Mouse (Mus musculus) limb, embryonic 14.5 days (tissue): ENCODE results near the gene Ccdc96. TPM values are rescaled to one million over a fixed set of nuclear protein-coding genes. Genes with fewer than 3 reads are reported as not detected.

Source experiments
- ATAC-seq: fragments of 200-750 bp; cut with Nextera tagmentation; 2 replicates; pipeline ENCODE4 v1.8.0; 2017; ENCODE audit warnings: low read depth, moderate number of reproducible peaks, moderate TSS enrichment; ENCODE audit not compliant: low FRiP score
- DNase-seq: peaks from one replicate; pipeline ENCODE4 v3.0.0-alpha.2; 2015; ENCODE audit warnings: low spot score
- H3K27ac ChIP-seq: fragments of 300-500 bp; sonication (generic); replicated peaks from 2 replicates; pipeline ENCODE4 v1.5.1; 2014; ENCODE audit warnings: low read depth, mild to moderate bottlenecking, low read length, moderate library complexity, mixed read lengths
- H3K27me3 ChIP-seq: fragments of 300-500 bp; sonication (generic); 2 replicates; pipeline ENCODE4 v1.6.1; 2014; ENCODE audit warnings: low read length, mixed read lengths; ENCODE audit not compliant: control insufficient read depth, insufficient read depth
- H3K36me3 ChIP-seq: fragments of 300-500 bp; sonication (generic); 2 replicates; pipeline ENCODE4 v1.6.1; 2014; ENCODE audit warnings: mild to moderate bottlenecking, low read length, moderate library complexity, mixed read lengths; ENCODE audit not compliant: control insufficient read depth, insufficient read depth
- H3K4me1 ChIP-seq: fragments of 300-500 bp; sonication (generic); 2 replicates; pipeline ENCODE4 v1.6.1; 2014; ENCODE audit warnings: antibody characterized with exemption, low read length, mixed read lengths; ENCODE audit not compliant: control insufficient read depth, insufficient read depth
- H3K4me2 ChIP-seq: fragments of 300-500 bp; sonication (generic); replicated peaks from 2 replicates; pipeline ENCODE4 v1.6.1; 2014; ENCODE audit warnings: low read depth, mild to moderate bottlenecking, low read length, moderate library complexity; ENCODE audit not compliant: severe bottlenecking
- H3K4me3 ChIP-seq: fragments of 300-500 bp; sonication (generic); replicated peaks from 2 replicates; pipeline ENCODE4 v1.5.1; 2014; ENCODE audit warnings: low read length
- H3K9ac ChIP-seq: fragments of 300-500 bp; sonication (generic); 2 replicates; pipeline ENCODE4 v1.6.1; 2014; ENCODE audit warnings: mild to moderate bottlenecking, low read depth, low read length, moderate library complexity; ENCODE audit not compliant: severe bottlenecking
- H3K9me3 ChIP-seq: fragments of 300-500 bp; sonication (generic); 2 replicates; pipeline ENCODE4 v1.6.1; 2016; ENCODE audit warnings: low read length; ENCODE audit not compliant: control insufficient read depth
- POLR2A ChIP-seq: fragments of 200-500 bp; IDR thresholded peaks from 2 replicates; pipeline ENCODE4 v1.8.0; 2012; ENCODE audit warnings: inconsistent platforms, mild to moderate bottlenecking, moderate library complexity, borderline replicate concordance; ENCODE audit not compliant: insufficient read depth, insufficient read length; ENCODE audit errors: extremely low read depth
- WGBS: fragments of 180-500 bp; shearing (Covaris S2); extraction: QIAGEN DNeasy Blood & Tissue Kit; methylation state at CpG from one replicate; pipeline ENCODE4 v1.1.7; 2014; 5-methylcytosine and 5-hydroxymethylcytosine counted together
- polyA plus RNA-seq, 2 experiments: library from polyadenylated mRNA; depleted of rRNA in 1 of 2; stranded (reverse) in 1 of 2; unstranded in 1 of 2; fragments of >200 nt; fragmentation: Nextera tagmentation in 1 of 2; extraction: Ambion mirVana in 1 of 2; gene quantifications; 2 replicates each; pipeline versions ENCODE4 v1.2.1 to v1.2.3; 2012 to 2014

Ccdc96 gene
- polyA plus RNA-seq, 2 experiments: 0.08 to 0.11 TPM

GRCm38 (mm10) chr5:36494709-36495108 is 10.3 kb downstream of the Ccdc96 start:
- Histone ChIP-seq H3K9ac (no peak overlapping the region), H3K36me3 (peaks cover 61% of the 10 kb centered on the region), H3K4me1 (no peaks in the 10 kb centered on the region), H3K9me3 (no peaks in the 10 kb centered on the region), H3K4me2 (no peak overlapping the region), H3K27ac (no peak overlapping the region), H3K27me3 (no peaks in the 10 kb centered on the region), H3K4me3 (no peak overlapping the region)
- no peak for DNase-seq
- no peak for ATAC-seq
- no peak for TF ChIP-seq POLR2A
- 97% methylated on average over 9 of the region's 9 CpGs for WGBS

- H3K4me2 ChIP-seq: no peak overlapping the region
- H3K27me3 ChIP-seq: no peaks in the 10 kb centered on the region
- no peak for TF ChIP-seq POLR2A
- DNase-seq: no peak
- no peaks in the 10 kb centered on the region for H3K4me1 ChIP-seq
- H3K4me3 ChIP-seq: no peak overlapping the region
- H3K27ac ChIP-seq: no peak overlapping the region
- H3K36me3 ChIP-seq: peaks cover 86% of the 10 kb centered on the region
- H3K9me3 ChIP-seq: no peaks in the 10 kb centered on the region
- no peak for ATAC-seq
- H3K9ac ChIP-seq: no peak overlapping the region
- 89% methylated on average over 7 of the region's 7 CpGs for WGBS
Measured at GRCm38 (mm10) chr5:36505235-36505634, 20.8 kb downstream of the Ccdc96 start.

GRCm38 (mm10) chr5:36505643-36506042 is 21.3 kb downstream of the Ccdc96 start:
- TF ChIP-seq POLR2A: no peak
- 77% methylated on average over 5 of the region's 5 CpGs for whole genome bisulfite sequencing

GRCm38 (mm10) chr5:36508351-36508750 is 24.0 kb downstream of the Ccdc96 start:
- no peak for DNase-seq
- TF ChIP-seq POLR2A: no peak
- WGBS: 91% methylated on average over 10 of the region's 10 CpGs
- Histone ChIP-seq H3K9ac (no peak overlapping the region), H3K9me3 (no peaks in the 10 kb centered on the region), H3K27ac (no peak overlapping the region), H3K4me1 (no peaks in the 10 kb centered on the region), H3K4me2 (no peak overlapping the region), H3K4me3 (no peak overlapping the region), H3K36me3 (peaks cover 86% of the 10 kb centered on the region), H3K27me3 (no peaks in the 10 kb centered on the region)
- no peak for ATAC-seq

More at GRCm38 (mm10) chr5:36505643-36506042, 21.3 kb downstream of the Ccdc96 start:
- Histone ChIP-seq H3K4me2 (no peak overlapping the region), H3K9me3 (no peaks in the 10 kb centered on the region), H3K9ac (no peak overlapping the region), H3K4me3 (no peak overlapping the region), H3K27me3 (no peaks in the 10 kb centered on the region), H3K36me3 (peaks cover 86% of the 10 kb centered on the region), H3K4me1 (no peaks in the 10 kb centered on the region), H3K27ac (no peak overlapping the region)
- no peak for ATAC-seq
- no peak for DNase-seq

GRCm38 (mm10) chr5:36510956-36511355 is 26.6 kb downstream of the Ccdc96 start:
- peaks cover 80% of the 10 kb centered on the region for H3K36me3 ChIP-seq
- ATAC-seq: no peak
- WGBS: 90% methylated on average over 2 of the region's 2 CpGs

GRCm38 (mm10) chr5:36515126-36515525 is 30.7 kb downstream of the Ccdc96 start:
- TF ChIP-seq POLR2A: no peak
- no peaks in the 10 kb centered on the region for H3K4me1 ChIP-seq
- H3K4me3 ChIP-seq: no peak overlapping the region
- ATAC-seq (no peak), DNase-seq (no peak)
- H3K27me3 ChIP-seq: no peaks in the 10 kb centered on the region
- H3K9ac ChIP-seq: no peak overlapping the region
- WGBS: 88% methylated on average over 1 of the region's 1 CpGs
- H3K36me3 ChIP-seq: peaks cover 88% of the 10 kb centered on the region
- H3K4me2 ChIP-seq: no peak overlapping the region
- no peaks in the 10 kb centered on the region for H3K9me3 ChIP-seq
- no peak overlapping the region for H3K27ac ChIP-seq

More at GRCm38 (mm10) chr5:36510956-36511355, 26.6 kb downstream of the Ccdc96 start:
- Histone ChIP-seq H3K4me1 (no peaks in the 10 kb centered on the region), H3K9me3 (no peaks in the 10 kb centered on the region), H3K4me3 (no peak overlapping the region), H3K27ac (no peak overlapping the region), H3K4me2 (no peak overlapping the region), H3K27me3 (no peaks in the 10 kb centered on the region), H3K9ac (no peak overlapping the region)
- TF ChIP-seq POLR2A: no peak
- no peak for DNase-seq
